In the genomic region with DNA sequence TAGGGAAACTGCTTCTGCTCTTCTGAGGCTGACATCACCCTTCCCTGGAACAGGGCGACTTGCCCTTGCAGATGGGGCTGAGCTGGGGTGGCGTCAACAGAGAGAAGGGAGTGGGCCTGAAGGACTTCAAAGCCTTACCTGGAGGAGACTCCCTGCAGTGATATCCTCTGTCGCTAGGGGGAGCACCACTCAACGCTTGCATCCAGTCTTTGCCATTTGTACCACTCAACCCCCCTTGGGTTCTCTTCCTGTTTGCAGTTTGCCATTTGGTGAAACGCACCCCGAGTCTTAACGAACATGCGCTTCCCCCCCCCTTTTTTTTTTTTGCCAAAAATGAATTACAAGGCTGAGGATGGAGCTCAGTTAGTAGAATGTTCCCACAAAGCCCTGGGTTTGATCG, we compare ENCODE assay signal across 9 mouse cellular contexts. TPM values are rescaled to one million over a fixed set of nuclear protein-coding genes. Genes with fewer than 3 reads are reported as not detected.
DNase-seq lines count a peak whose midpoint lies in the region; ATAC-seq and TF ChIP-seq lines count a peak whose summit lies in the region.
"Had no signal": no experiment of that assay in that cellular context is flagged by ENCODE, and none has a peak within 500 bp of the region (broad histone marks: within the 10 kb centered on the region; RNA-seq: fewer than 3 reads in every experiment).

No protein-coding gene starts in this region.

- no peak overlapping the region for H3K9ac ChIP-seq in forebrain, embryonic 12.5 days
- no peak overlapping the region for H3K9ac ChIP-seq in embryonic facial prominence, embryonic 11.5 days (replicated peaks; ENCODE audit: low read length)
- H3K9ac ChIP-seq: midbrain, embryonic 12.5 days had no signal

- H3K4me3 ChIP-seq in forebrain, embryonic 10.5 days, result no peak overlapping the region
- H3K4me3 ChIP-seq in forebrain, embryonic 12.5 days (replicated peaks), result no peak overlapping the region
- H3K4me3 ChIP-seq in embryonic facial prominence, embryonic 11.5 days (ENCODE audit: low read depth, low read length), result no peak overlapping the region
- H3K4me3 ChIP-seq in spleen, adult 2 months (ENCODE audit: extremely low read depth, insufficient read depth, insufficient read length), result no peak overlapping the region
- H3K4me3 ChIP-seq: midbrain, embryonic 12.5 days had no signal

- intact Hi-C loops in heart, postnatal 25 days (cut with DNase I), result loop anchor here (1.0 to 10.0 kb wide), 2 partner anchors 277 to 368 kb away; no protein-coding TSS in a partner anchor

- DNase-seq in forebrain, embryonic 10.5 days (ENCODE audit: extremely low spot score, low spot score), result peak; percentile 58
- peak; percentile 71 for DNase-seq in adrenal gland, postnatal 14 days
- peak; percentile 84 for DNase-seq in embryonic facial prominence, embryonic 11.5 days (ENCODE audit: low spot score)
- DNase-seq in heart, postnatal 25 days (ENCODE audit: low spot score), result peak; percentile 23
- DNase-seq in left cerebral cortex, adult 18-20 months (ENCODE audit: low spot score in 2 of 2), result peak; percentile 74 to 85
- DNase-seq in spleen, adult 2 months (ENCODE audit: low read depth in 1 of 2, low spot score in 2 of 2), result peak; percentile 57 to 76

- H3K4me1 ChIP-seq in forebrain, embryonic 10.5 days, result peaks cover 5% of the 10 kb centered on the region; the same call in 1 of the 2 replicates
- H3K4me1 ChIP-seq in forebrain, embryonic 12.5 days, result no peaks in the 10 kb centered on the region
- H3K4me1 ChIP-seq in embryonic facial prominence, embryonic 11.5 days (ENCODE audit: control insufficient read depth, insufficient read depth, low read length), result no peaks in the 10 kb centered on the region
- no peaks in the 10 kb centered on the region for H3K4me1 ChIP-seq in spleen, adult 2 months (ENCODE audit: control insufficient read depth, insufficient read depth, insufficient read length)
- H3K4me1 ChIP-seq: midbrain, embryonic 12.5 days had no signal

- TF ChIP-seq POLR2A in spleen, adult 2 months (IDR thresholded peaks at IDR 0.05; ENCODE audit: low read depth, low read length), result no peak

- H3K27ac ChIP-seq in forebrain, embryonic 10.5 days, result no peak overlapping the region
- no peak overlapping the region for H3K27ac ChIP-seq in forebrain, embryonic 12.5 days
- no peak overlapping the region for H3K27ac ChIP-seq in embryonic facial prominence, embryonic 11.5 days (replicated peaks; ENCODE audit: low read depth, low read length)
- H3K27ac ChIP-seq in spleen, adult 2 months (ENCODE audit: insufficient read depth, low read length), result no peak overlapping the region
- H3K27ac ChIP-seq: midbrain, embryonic 12.5 days had no signal

- ATAC-seq in forebrain, embryonic 12.5 days (ENCODE audit: low FRiP score), result no peak
- no peak for ATAC-seq in embryonic facial prominence, embryonic 11.5 days (replicated peaks; ENCODE audit: insufficient number of reproducible peaks, low FRiP score, low TSS enrichment, low read depth)
- peak; percentile 94 for ATAC-seq in megakaryocyte progenitor cell, adult 5-6 weeks (replicated peaks; ENCODE audit: poor library complexity)

- no peaks in the 10 kb centered on the region; the same call in 1 of the 2 replicates for H3K9me3 ChIP-seq in forebrain, embryonic 10.5 days
- no peaks in the 10 kb centered on the region for H3K9me3 ChIP-seq in forebrain, embryonic 12.5 days
- no peaks in the 10 kb centered on the region for H3K9me3 ChIP-seq in embryonic facial prominence, embryonic 11.5 days (replicated peaks; ENCODE audit: control insufficient read depth, low read length)
- H3K9me3 ChIP-seq: midbrain, embryonic 12.5 days had no signal

- H3K36me3 ChIP-seq in forebrain, embryonic 10.5 days (replicated peaks), result no peaks in the 10 kb centered on the region
- H3K36me3 ChIP-seq in forebrain, embryonic 12.5 days (replicated peaks), result no peaks in the 10 kb centered on the region
- H3K36me3 ChIP-seq in embryonic facial prominence, embryonic 11.5 days (replicated peaks; ENCODE audit: control insufficient read depth, insufficient read depth, low read depth, low read length), result no peaks in the 10 kb centered on the region
- no peaks in the 10 kb centered on the region for H3K36me3 ChIP-seq in spleen, adult 2 months (ENCODE audit: control insufficient read depth, insufficient read depth, low read length)
- H3K36me3 ChIP-seq: midbrain, embryonic 12.5 days had no signal

- peak; percentile 90; the same call in 1 of the 2 replicates for TF ChIP-seq CTCF in spleen, adult 2 months (IDR thresholded peaks at IDR 0.05; ENCODE audit: extremely low read depth, insufficient read depth, insufficient read length, insufficient replicate concordance)

- H3K27me3 ChIP-seq in forebrain, embryonic 10.5 days (ENCODE audit: poor library complexity, severe bottlenecking), result no peaks in the 10 kb centered on the region
- H3K27me3 ChIP-seq in forebrain, embryonic 12.5 days, result no peaks in the 10 kb centered on the region
- H3K27me3 ChIP-seq in embryonic facial prominence, embryonic 11.5 days (ENCODE audit: control insufficient read depth, insufficient read depth, low read length), result no peaks in the 10 kb centered on the region
- no peaks in the 10 kb centered on the region for H3K27me3 ChIP-seq in spleen, adult 2 months (ENCODE audit: control insufficient read depth, insufficient read depth, low read length)
- H3K27me3 ChIP-seq: midbrain, embryonic 12.5 days had no signal

- H3K4me2 ChIP-seq in forebrain, embryonic 12.5 days, result no peak overlapping the region
- no peak overlapping the region for H3K4me2 ChIP-seq in embryonic facial prominence, embryonic 11.5 days (ENCODE audit: low read depth, low read length)
- H3K4me2 ChIP-seq: midbrain, embryonic 12.5 days had no signal

- 22% methylated on average over 9 of the region's 9 CpGs for WGBS in forebrain, embryonic 10.5 days
- WGBS in forebrain, embryonic 12.5 days, result 22% methylated on average over 9 of the region's 9 CpGs
- WGBS in embryonic facial prominence, embryonic 11.5 days, result 20% methylated on average over 9 of the region's 9 CpGs
- WGBS in spleen, adult 2 months, result 13% methylated on average over 9 of the region's 9 CpGs

RNA-seq across cellular contexts. Expression of a gene that starts 11.9 kb away (rescaled TPM):
- 0.22 and 0.30 TPM in 2 replicates for polyA plus RNA-seq in forebrain, embryonic 10.5 days (2016; fragmentation: Nextera tagmentation; extraction: Ambion mirVana)
- 0.17 and 0.24 TPM in 2 replicates for polyA plus RNA-seq in forebrain, embryonic 12.5 days (2016; fragmentation: Nextera tagmentation; extraction: Ambion mirVana)
- total RNA-seq in adrenal gland, postnatal 14 days (2021), result 0.86 and 2.4 TPM in 2 replicates
- 0.11 TPM in 1 of 2 replicates, not detected in the other for polyA plus RNA-seq in embryonic facial prominence, embryonic 11.5 days (2014; fragmentation: Nextera tagmentation; extraction: Ambion mirVana)
- total RNA-seq in heart, postnatal 25 days (2021), result not detected
- total RNA-seq in left cerebral cortex, adult 18-20 months (2021), result not detected
- total RNA-seq in megakaryocyte progenitor cell, adult 5-6 weeks (2015), result 0.61 and 0.62 TPM in 2 replicates
- 0.54 and 0.95 TPM in 2 replicates for total RNA-seq in megakaryocyte progenitor cell, adult 5-6 weeks (2017)
- polyA plus RNA-seq in spleen, adult 2 months (2012; rRNA removed), result 0.05 and 0.07 TPM in 2 replicates

RNA-seq across cellular contexts. Expression of a gene that starts 25.3 kb away (rescaled TPM):
- not detected in 2 replicates for polyA plus RNA-seq in forebrain, embryonic 10.5 days (2016; fragmentation: Nextera tagmentation; extraction: Ambion mirVana)
- polyA plus RNA-seq in forebrain, embryonic 12.5 days (2016; fragmentation: Nextera tagmentation; extraction: Ambion mirVana), result not detected in 2 replicates
- total RNA-seq in adrenal gland, postnatal 14 days (2021), result 0.60 and 0.85 TPM in 2 replicates
- 0.03 TPM in 1 of 2 replicates, not detected in the other for polyA plus RNA-seq in embryonic facial prominence, embryonic 11.5 days (2014; fragmentation: Nextera tagmentation; extraction: Ambion mirVana)
- total RNA-seq in heart, postnatal 25 days (2021), result not detected
- under 1 TPM; 0.07 to 0.26 TPM for total RNA-seq in left cerebral cortex, adult 18-20 months (2021)
- total RNA-seq in megakaryocyte progenitor cell, adult 5-6 weeks (2015), result 0.07 and 0.39 TPM in 2 replicates
- total RNA-seq in megakaryocyte progenitor cell, adult 5-6 weeks (2017), result 0.17 TPM in 2 replicates
- 0.09 and 0.29 TPM in 2 replicates for polyA plus RNA-seq in spleen, adult 2 months (2012; rRNA removed)
- polyA plus RNA-seq: midbrain, embryonic 12.5 days had no signal

RNA-seq across cellular contexts. Expression of a gene that starts 50.4 kb away (rescaled TPM):
- 2.5 TPM in 2 replicates for polyA plus RNA-seq in forebrain, embryonic 10.5 days (2016; fragmentation: Nextera tagmentation; extraction: Ambion mirVana)
- polyA plus RNA-seq in forebrain, embryonic 12.5 days (2016; fragmentation: Nextera tagmentation; extraction: Ambion mirVana), result 2.9 and 3.4 TPM in 2 replicates
- 9.1 and 10.7 TPM in 2 replicates for total RNA-seq in adrenal gland, postnatal 14 days (2021)
- polyA plus RNA-seq in embryonic facial prominence, embryonic 11.5 days (2014; fragmentation: Nextera tagmentation; extraction: Ambion mirVana), result 1.9 and 2.5 TPM in 2 replicates
- total RNA-seq in heart, postnatal 25 days (2021), result 1 to 10 TPM; 4.2 to 5.3 TPM
- total RNA-seq in left cerebral cortex, adult 18-20 months (2021), result 10 to 100 TPM; 17.9 to 18.4 TPM
- total RNA-seq in megakaryocyte progenitor cell, adult 5-6 weeks (2015), result 4.2 and 4.7 TPM in 2 replicates
- total RNA-seq in megakaryocyte progenitor cell, adult 5-6 weeks (2017), result 3.3 and 3.9 TPM in 2 replicates
- polyA plus RNA-seq in spleen, adult 2 months (2012; rRNA removed), result 2.9 and 3.4 TPM in 2 replicates

Comparison
In these comparisons a context has a peak if more than half of its experiments do, and no peak if none do; other contexts are left out.
1. DNase-seq: peak in every context shown above with its lines; median percentile 84 in embryonic facial prominence, embryonic 11.5 days; 80 in left cerebral cortex, adult 18-20 months; 71 in adrenal gland, postnatal 14 days; 66 in spleen, adult 2 months; 58 in forebrain, embryonic 10.5 days; 23 in heart, postnatal 25 days.